Mouse (Mus musculus) brain, embryonic 14.5 days (tissue): ENCODE data around the gene Prkrip1.

Experiments used
- CTCF ChIP-seq: fragments of 200-500 bp; IDR thresholded peaks from 2 replicates; pipeline ENCODE4 v1.5.1; 2012; ENCODE audit warnings: inconsistent platforms, mild to moderate bottlenecking, moderate library complexity, borderline replicate concordance; ENCODE audit not compliant: insufficient read depth, insufficient read length; ENCODE audit errors: extremely low read depth
- POLR2A ChIP-seq: fragments of 200-500 bp; IDR thresholded peaks from 2 replicates; pipeline ENCODE4 v1.6.1; 2012; ENCODE audit warnings: mild to moderate bottlenecking, inconsistent platforms, borderline replicate concordance; ENCODE audit not compliant: poor library complexity, insufficient read depth, insufficient read length, severe bottlenecking; ENCODE audit errors: extremely low read depth

GRCm38 (mm10) chr5:136226246-136226876 is 27.6 kb upstream of the Prkrip1 start:
- no peak for TF ChIP-seq POLR2A
- TF ChIP-seq CTCF: no peak
